Mouse (Mus musculus): Measurements from ENCODE around the gene Mlf2. TPM values are rescaled to one million over a fixed set of nuclear protein-coding genes. Genes with fewer than 3 reads are reported as not detected.
A peak's percentile ranks its signal among the peaks of the same experiment; 100 is the strongest.

The Mlf2 gene
- polyA plus RNA-seq, 1 experiment from 2014 or later, result 615 TPM

GRCm38 (mm10) chr6:124925173-124925793, 5.9 kb upstream of the Mlf2 start:
- Histone ChIP-seq H3K4me2 (no peak overlapping the region), H3K9ac (no peak overlapping the region), H3K36me3 (no peaks in the 10 kb centered on the region), H3K27ac (replicated peaks) (no peak overlapping the region), H3K27me3 (no peaks in the 10 kb centered on the region), H3K9me3 (no peaks in the 10 kb centered on the region), H3K4me1 (replicated peaks) (peaks cover 23% of the 10 kb centered on the region), H3K4me3 (no peak overlapping the region)
- ATAC-seq (ENCODE audit: low FRiP score, low read depth), result no peak
- WGBS, result 43% methylated on average over 12 of the region's 12 CpGs

GRCm38 (mm10) chr6:124925941-124926340, 5.2 kb upstream of the Mlf2 start:
- H3K4me2 ChIP-seq, result no peak overlapping the region
- no peaks in the 10 kb centered on the region for H3K9me3 ChIP-seq
- no peak for ATAC-seq (ENCODE audit: low FRiP score, low read depth)
- no peak overlapping the region for H3K4me3 ChIP-seq
- no peaks in the 10 kb centered on the region for H3K36me3 ChIP-seq
- no peak overlapping the region for H3K27ac ChIP-seq (replicated peaks)
- H3K9ac ChIP-seq, result no peak overlapping the region
- WGBS, result 51% methylated on average over 5 of the region's 5 CpGs
- H3K27me3 ChIP-seq, result no peaks in the 10 kb centered on the region
- peaks cover 20% of the 10 kb centered on the region for H3K4me1 ChIP-seq (replicated peaks)

DNA sequence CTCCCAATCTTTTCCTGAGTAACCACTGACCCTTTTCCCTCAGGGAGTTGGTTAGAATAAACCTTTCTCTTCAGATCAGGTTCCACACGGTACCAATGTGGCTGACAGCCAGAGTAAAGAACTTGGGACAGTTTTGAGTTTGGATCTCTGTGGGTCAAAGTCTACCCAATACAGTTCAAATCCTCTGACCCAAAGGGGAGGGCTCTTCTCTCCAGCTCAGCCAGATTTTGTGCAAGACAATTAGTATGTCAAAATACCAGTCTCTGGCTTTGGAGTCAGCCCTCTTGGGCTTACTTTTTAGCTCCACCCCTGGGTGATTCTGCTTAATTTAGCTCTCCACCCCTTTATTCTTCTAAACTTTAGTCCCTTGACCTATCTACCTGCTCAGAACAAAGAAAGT, 955 bp upstream of the Mlf2 start:
- peak overlapping the region; percentile 98 for H3K27ac ChIP-seq (replicated peaks)
- H3K4me1 ChIP-seq (replicated peaks), result peaks cover 28% of the 10 kb centered on the region
- H3K4me2 ChIP-seq, result peak overlapping the region; percentile 90
- 28% methylated on average over 1 of the region's 1 CpGs for WGBS
- peaks cover 21% of the 10 kb centered on the region for H3K36me3 ChIP-seq
- no peaks in the 10 kb centered on the region for H3K27me3 ChIP-seq
- no peak for ATAC-seq (ENCODE audit: low FRiP score, low read depth)
- H3K9ac ChIP-seq, result peak overlapping the region; percentile 99
- no peaks in the 10 kb centered on the region for H3K9me3 ChIP-seq
- peak overlapping the region; percentile 99 for H3K4me3 ChIP-seq

DNA sequence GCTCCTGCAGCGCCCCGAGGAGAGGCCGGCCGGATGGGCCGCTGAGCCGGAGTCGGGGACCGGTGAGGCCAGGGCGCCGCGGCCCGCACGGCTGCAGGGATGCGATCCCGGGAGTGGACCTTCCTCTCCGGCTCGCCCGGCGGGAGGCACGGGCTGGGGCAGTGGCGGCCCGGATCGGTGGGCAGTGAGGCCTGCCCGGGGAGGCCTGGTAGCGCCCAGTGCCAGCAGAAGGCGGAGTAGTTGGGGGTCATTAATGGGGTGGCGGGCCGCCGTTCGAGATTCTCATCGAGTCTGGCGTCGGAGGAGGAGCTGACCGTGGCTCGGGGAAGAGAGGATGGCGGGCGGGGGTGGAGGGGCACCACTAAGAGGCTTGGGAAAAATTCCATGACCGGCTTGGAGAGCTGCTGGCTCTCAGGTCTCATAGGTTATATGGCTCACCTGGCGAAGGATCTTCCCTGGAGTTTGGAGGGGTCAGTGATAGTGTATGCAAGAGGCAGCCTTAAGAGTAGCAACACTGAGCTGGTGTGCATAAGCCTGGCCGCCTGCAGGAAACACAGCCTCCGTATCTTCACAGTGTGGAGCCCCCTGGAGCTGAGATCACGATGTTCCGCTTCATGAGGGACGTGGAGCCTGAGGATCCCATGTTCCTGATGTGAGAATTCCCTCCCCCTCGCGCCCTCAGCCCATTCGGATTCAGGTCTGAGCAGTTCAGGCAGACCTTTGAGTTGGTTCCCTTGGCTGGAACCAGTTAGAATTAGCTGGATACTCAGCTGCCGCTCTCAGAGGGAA, 533 bp downstream of the Mlf2 start:
- Histone ChIP-seq H3K4me1 (replicated peaks) (peaks cover 28% of the 10 kb centered on the region), H3K36me3 (peaks cover 34% of the 10 kb centered on the region)
- ATAC-seq (ENCODE audit: low FRiP score, low read depth), result peak; percentile 55

DNA sequence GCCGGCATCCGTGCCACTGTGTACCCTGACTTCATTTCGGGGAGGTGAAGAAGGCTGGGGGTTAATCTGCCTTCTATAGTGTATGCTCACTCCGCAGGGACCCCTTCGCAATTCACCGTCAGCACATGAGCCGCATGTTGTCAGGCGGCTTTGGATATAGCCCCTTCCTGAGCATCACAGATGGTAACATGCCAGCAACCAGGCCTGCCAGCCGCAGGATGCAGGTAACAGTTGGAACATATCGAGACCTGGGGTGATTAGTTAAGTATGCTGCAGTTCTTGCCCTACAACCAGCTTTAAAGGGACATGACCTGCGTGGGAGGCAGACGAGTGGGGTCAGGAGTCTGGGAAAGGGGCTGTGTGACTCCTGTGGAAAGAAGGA, 1.1 kb downstream of the Mlf2 start:
- peak overlapping the region; percentile 90 for H3K4me2 ChIP-seq
- H3K9me3 ChIP-seq, result no peaks in the 10 kb centered on the region
- H3K9ac ChIP-seq, result peak overlapping the region; percentile 99
- ATAC-seq (ENCODE audit: low FRiP score, low read depth), result no peak
- H3K27me3 ChIP-seq, result no peaks in the 10 kb centered on the region
- peaks cover 39% of the 10 kb centered on the region for H3K36me3 ChIP-seq
- H3K4me3 ChIP-seq, result peak overlapping the region; percentile 99
- peaks cover 28% of the 10 kb centered on the region for H3K4me1 ChIP-seq (replicated peaks)
- 44% methylated on average over 12 of the region's 12 CpGs for WGBS
- peak overlapping the region; percentile 98 for H3K27ac ChIP-seq (replicated peaks)

More for the DNA sequence above, 533 bp downstream of the Mlf2 start:
- Histone ChIP-seq H3K4me3 (peak overlapping the region; percentile 99), H3K27me3 (no peaks in the 10 kb centered on the region), H3K9ac (peak overlapping the region; percentile 99), H3K4me2 (peak overlapping the region; percentile 90), H3K9me3 (no peaks in the 10 kb centered on the region), H3K27ac (replicated peaks) (peak overlapping the region; percentile 98)
- 2% methylated on average over 46 of the region's 48 CpGs for WGBS

DNA sequence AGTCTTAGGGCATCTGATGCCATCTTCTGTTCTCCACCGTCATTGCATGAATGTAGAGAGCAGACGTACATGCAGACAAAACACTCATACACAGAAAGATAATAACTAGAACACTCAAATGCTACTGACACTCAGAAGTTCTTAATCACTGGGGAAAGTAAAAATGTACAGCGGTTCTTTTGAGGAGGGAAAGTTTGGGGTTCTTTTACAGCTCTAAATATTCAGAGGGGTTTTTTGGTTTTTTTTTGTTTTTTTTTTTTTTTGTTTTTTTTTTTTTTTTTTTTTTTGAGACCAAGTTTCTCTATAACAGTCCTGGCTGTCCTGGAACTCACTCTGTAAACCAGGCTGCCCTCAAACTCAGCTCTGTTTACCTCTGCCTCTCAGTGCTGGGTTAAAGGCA, 1.9 kb downstream of the Mlf2 start:
- H3K27me3 ChIP-seq, result no peaks in the 10 kb centered on the region
- no peak overlapping the region for H3K9ac ChIP-seq
- H3K27ac ChIP-seq (replicated peaks), result no peak overlapping the region
- peaks cover 46% of the 10 kb centered on the region for H3K36me3 ChIP-seq
- H3K9me3 ChIP-seq, result no peaks in the 10 kb centered on the region
- peaks cover 28% of the 10 kb centered on the region for H3K4me1 ChIP-seq (replicated peaks)
- H3K4me3 ChIP-seq, result no peak overlapping the region
- H3K4me2 ChIP-seq, result peak overlapping the region; percentile 90
- 87% methylated on average over 3 of the region's 3 CpGs for WGBS
- no peak for ATAC-seq (ENCODE audit: low FRiP score, low read depth)

DNA sequence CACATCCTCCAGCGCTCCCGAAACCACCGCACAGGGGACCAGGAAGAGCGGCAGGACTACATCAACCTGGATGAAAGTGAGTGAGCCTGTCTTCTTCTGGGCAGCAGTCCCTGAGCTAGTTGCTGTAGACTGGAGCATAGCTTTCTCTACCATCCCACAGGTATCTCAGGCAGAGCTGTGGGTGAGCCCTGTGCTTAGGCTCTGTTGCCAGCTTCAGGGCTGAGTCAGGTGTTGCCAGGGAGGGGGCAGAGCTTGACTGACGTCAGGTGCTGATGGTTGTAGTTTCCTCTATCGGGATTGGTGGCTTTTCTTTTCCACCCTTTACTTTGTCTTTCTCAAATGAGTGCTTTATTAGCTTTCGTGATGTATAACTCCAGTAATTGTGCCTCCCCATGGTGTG, 3.5 kb downstream of the Mlf2 start:
- ATAC-seq (ENCODE audit: low FRiP score, low read depth), result no peak
- Histone ChIP-seq H3K4me2 (no peak overlapping the region), H3K4me1 (replicated peaks) (peaks cover 28% of the 10 kb centered on the region), H3K27me3 (no peaks in the 10 kb centered on the region), H3K36me3 (peaks cover 58% of the 10 kb centered on the region), H3K9ac (no peak overlapping the region), H3K4me3 (no peak overlapping the region), H3K9me3 (no peaks in the 10 kb centered on the region), H3K27ac (replicated peaks) (no peak overlapping the region)
- 91% methylated on average over 7 of the region's 7 CpGs for WGBS

DNA sequence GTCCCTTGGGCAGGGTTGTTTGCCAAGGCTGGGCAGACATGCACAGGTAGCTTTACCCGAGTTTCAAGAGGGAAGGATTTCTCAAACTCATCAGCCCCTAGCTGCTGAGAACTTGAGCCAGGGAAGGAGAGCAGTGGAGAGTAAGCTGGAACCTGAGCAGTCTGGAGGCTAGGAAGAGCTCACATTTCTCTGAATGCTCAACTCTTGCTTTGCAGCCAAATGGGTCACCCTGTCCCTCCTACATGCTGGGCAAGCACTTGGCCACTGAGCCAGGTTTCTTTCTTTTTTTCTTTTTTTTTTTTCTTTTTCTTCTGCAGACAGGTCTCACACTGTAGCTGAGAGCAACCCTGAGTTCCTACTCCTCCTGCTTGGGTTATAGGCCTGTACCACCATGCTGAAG, 5.5 kb downstream of the Mlf2 start:
- Histone ChIP-seq H3K27ac (replicated peaks) (no peak overlapping the region), H3K36me3 (peaks cover 58% of the 10 kb centered on the region), H3K4me3 (no peak overlapping the region), H3K4me1 (replicated peaks) (peaks cover 19% of the 10 kb centered on the region), H3K9me3 (no peaks in the 10 kb centered on the region), H3K27me3 (no peaks in the 10 kb centered on the region), H3K9ac (no peak overlapping the region), H3K4me2 (no peak overlapping the region)
- 78% methylated on average over 1 of the region's 1 CpGs for WGBS
- no peak for ATAC-seq (ENCODE audit: low FRiP score, low read depth)

GRCm38 (mm10) chr6:124937493-124937892, 6.3 kb downstream of the Mlf2 start:
- H3K4me2 ChIP-seq, result no peak overlapping the region
- H3K27ac ChIP-seq (replicated peaks), result no peak overlapping the region
- no peaks in the 10 kb centered on the region for H3K27me3 ChIP-seq
- H3K9ac ChIP-seq, result no peak overlapping the region
- H3K9me3 ChIP-seq, result no peaks in the 10 kb centered on the region
- 86% methylated on average over 2 of the region's 2 CpGs for WGBS
- H3K4me3 ChIP-seq, result no peak overlapping the region
- H3K36me3 ChIP-seq, result peaks cover 58% of the 10 kb centered on the region
- ATAC-seq (ENCODE audit: low FRiP score, low read depth), result no peak
- H3K4me1 ChIP-seq (replicated peaks), result peaks cover 13% of the 10 kb centered on the region

DNA sequence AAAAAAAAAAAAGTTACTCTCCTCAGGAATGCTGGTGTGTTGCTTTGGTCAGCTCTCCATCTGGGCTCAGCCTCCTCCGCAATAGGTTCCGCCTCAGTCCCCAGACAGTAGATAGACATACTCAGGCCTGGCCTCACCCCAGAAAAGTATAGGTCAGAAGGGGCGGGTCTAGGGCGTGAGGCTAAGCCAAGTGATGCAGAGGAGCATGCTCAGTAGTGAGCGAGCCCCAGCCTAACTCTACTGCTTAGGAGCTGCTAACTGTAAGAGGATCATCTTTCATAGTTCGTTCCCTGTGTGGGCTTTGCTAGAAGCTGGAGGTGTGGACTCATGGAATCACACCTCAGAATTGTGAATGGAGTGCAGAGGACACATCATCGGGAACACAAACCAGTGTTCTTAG, 7.4 kb downstream of the Mlf2 start:
- H3K36me3 ChIP-seq, result peaks cover 53% of the 10 kb centered on the region
- 98% methylated on average over 7 of the region's 7 CpGs for WGBS
- H3K4me2 ChIP-seq, result no peak overlapping the region
- no peak overlapping the region for H3K4me3 ChIP-seq
- ATAC-seq (ENCODE audit: low FRiP score, low read depth), result no peak
- peaks cover 4% of the 10 kb centered on the region; the same call in 1 of the 2 replicates for H3K4me1 ChIP-seq (replicated peaks)
- no peaks in the 10 kb centered on the region for H3K27me3 ChIP-seq
- no peak overlapping the region for H3K27ac ChIP-seq (replicated peaks)
- H3K9me3 ChIP-seq, result no peaks in the 10 kb centered on the region
- H3K9ac ChIP-seq, result no peak overlapping the region

GRCm38 (mm10) chr6:124941679-124942078, 10.5 kb downstream of the Mlf2 start:
- H3K27ac ChIP-seq (replicated peaks), result no peak overlapping the region
- WGBS, result 95% methylated on average over 1 of the region's 1 CpGs

DNA sequence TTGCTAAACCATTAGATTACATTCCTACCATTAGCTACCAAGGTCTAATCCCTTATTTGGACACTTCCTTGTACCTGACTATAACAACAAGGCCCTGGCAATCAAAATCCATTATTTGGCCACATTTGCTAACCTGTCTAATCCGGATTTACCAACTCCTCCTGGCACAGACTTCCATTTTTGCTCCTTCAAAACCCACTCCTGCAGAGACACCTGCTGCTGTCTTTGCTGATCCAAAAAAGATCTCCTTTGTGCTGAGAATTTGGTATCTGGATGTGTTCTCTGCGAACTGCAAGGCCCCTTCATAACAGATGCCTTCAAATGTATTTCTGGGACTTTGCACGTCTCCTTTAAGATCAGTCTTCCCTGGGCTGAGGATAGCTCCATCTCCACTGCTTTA, 12.3 kb downstream of the Mlf2 start:
- ATAC-seq (ENCODE audit: low FRiP score, low read depth), result no peak
- no peaks in the 10 kb centered on the region for H3K9me3 ChIP-seq

More at GRCm38 (mm10) chr6:124941679-124942078, 10.5 kb downstream of the Mlf2 start:
- ATAC-seq (ENCODE audit: low FRiP score, low read depth), result no peak
- Histone ChIP-seq H3K4me1 (replicated peaks) (no peaks in the 10 kb centered on the region), H3K4me2 (no peak overlapping the region), H3K9me3 (no peaks in the 10 kb centered on the region), H3K4me3 (no peak overlapping the region), H3K9ac (no peak overlapping the region), H3K36me3 (peaks cover 24% of the 10 kb centered on the region), H3K27me3 (no peaks in the 10 kb centered on the region)

More for the DNA sequence above, 12.3 kb downstream of the Mlf2 start:
- 90% methylated on average over 3 of the region's 3 CpGs for WGBS
- Histone ChIP-seq H3K4me1 (replicated peaks) (no peaks in the 10 kb centered on the region), H3K9ac (no peak overlapping the region), H3K4me3 (no peak overlapping the region), H3K27ac (replicated peaks) (no peak overlapping the region), H3K36me3 (peaks cover 7% of the 10 kb centered on the region), H3K4me2 (no peak overlapping the region), H3K27me3 (no peaks in the 10 kb centered on the region)
